Mouse (Mus musculus) spleen, adult 2 months (tissue): Measurements from ENCODE around the gene Maml3.

Experiments
- CTCF ChIP-seq: fragments of 200-500 bp; IDR thresholded peaks from 2 replicates; pipeline ENCODE4 v1.5.1; 2011; ENCODE audit warnings: mild to moderate bottlenecking, inconsistent platforms; ENCODE audit not compliant: insufficient read depth, insufficient read length, insufficient replicate concordance; ENCODE audit errors: extremely low read depth
- POLR2A ChIP-seq: fragments of 200-500 bp; IDR thresholded peaks from 2 replicates; pipeline ENCODE4 v1.6.1; 2011; ENCODE audit warnings: low read depth, low read length, inconsistent platforms

DNA sequence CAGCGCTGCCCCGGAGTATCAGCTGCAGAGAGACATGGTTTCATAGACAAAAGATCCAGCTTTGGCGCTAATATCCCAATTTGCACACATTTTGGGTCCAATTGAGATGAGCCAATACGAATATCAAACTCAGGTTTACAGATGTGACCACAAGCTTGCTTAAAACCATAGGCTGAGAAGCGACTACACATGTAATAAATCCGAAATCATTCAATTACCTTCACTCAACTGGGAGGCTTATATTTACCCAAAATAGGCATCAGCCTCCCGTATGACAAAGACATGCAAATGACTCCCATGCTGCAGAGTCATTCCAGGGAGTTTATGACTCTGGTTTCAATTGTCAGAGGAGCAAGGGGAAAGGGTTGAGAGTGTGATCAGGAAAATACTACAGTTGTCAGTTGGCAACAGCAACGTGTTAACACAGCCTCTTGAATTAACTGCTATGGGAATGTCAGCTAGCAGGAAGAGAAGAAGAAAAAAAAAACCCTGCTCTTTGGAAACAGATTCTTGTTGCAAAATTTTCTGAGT, 224.3 kb downstream of the Maml3 start:
- no peak for TF ChIP-seq POLR2A
- no peak for TF ChIP-seq CTCF
